Mouse (Mus musculus): Measurements from ENCODE around the gene Rps6ka3. TPM values are rescaled to one million over a fixed set of nuclear protein-coding genes. Genes with fewer than 3 reads are reported as not detected.

Gene Rps6ka3
- polyA plus RNA-seq, 2 experiments, result 2.1 to 5.3 TPM

- H3K4me3 ChIP-seq (ENCODE audit: insufficient read depth in 1 of 2, low read depth in 2 of 2, low read length in 2 of 2), result no peak overlapping the region
- no peak for ATAC-seq (ENCODE audit: insufficient read depth)
- H3K27me3 ChIP-seq (ENCODE audit: control insufficient read depth, insufficient read depth, low read length), result no peaks in the 10 kb centered on the region
- H3K4me2 ChIP-seq (ENCODE audit: low read depth), result no peak overlapping the region
- H3K27ac ChIP-seq, result no peak overlapping the region
- no peaks in the 10 kb centered on the region for H3K36me3 ChIP-seq (replicated peaks; ENCODE audit: control insufficient read depth, insufficient read depth, low read depth)
- no peak overlapping the region for H3K9ac ChIP-seq (replicated peaks)
- DNase-seq (ENCODE audit: low read depth in 3 of 3, low spot score in 3 of 3), result no peak
- WGBS (ENCODE audit: insufficient replicate concordance), result 34% methylated on average over 3 of the region's 3 CpGs
- TF ChIP-seq EP300 (IDR thresholded peaks at IDR 0.05; ENCODE audit: low read depth) (no peak), CTCF (IDR thresholded peaks at IDR 0.05; ENCODE audit: low read depth) (peak; percentile 76)
- no peaks in the 10 kb centered on the region for H3K9me3 ChIP-seq (ENCODE audit: control insufficient read depth, low read length)
- no peaks in the 10 kb centered on the region for H3K4me1 ChIP-seq (replicated peaks; ENCODE audit: control insufficient read depth in 2 of 2, insufficient read depth in 2 of 2, low read length in 1 of 2)
These were observed 54.6 kb downstream of the Rps6ka3 start for GRCm38 (mm10) chrX:159264681-159265080.

- ATAC-seq (ENCODE audit: insufficient read depth) (no peak), DNase-seq (ENCODE audit: low read depth in 3 of 3, low spot score in 3 of 3) (no peak)
- H3K4me2 ChIP-seq (ENCODE audit: low read depth), result no peak overlapping the region
These were observed 59.0 kb downstream of the Rps6ka3 start for GRCm38 (mm10) chrX:159269072-159269471.

GRCm38 (mm10) chrX:159286765-159287164 lies 76.7 kb downstream of the Rps6ka3 start:
- H3K27ac ChIP-seq, result no peak overlapping the region
- 45% methylated on average over 5 of the region's 5 CpGs for WGBS (ENCODE audit: insufficient replicate concordance)
- TF ChIP-seq CTCF (IDR thresholded peaks at IDR 0.05; ENCODE audit: low read depth) (peak; percentile 39), EP300 (IDR thresholded peaks at IDR 0.05; ENCODE audit: low read depth) (no peak)

More at GRCm38 (mm10) chrX:159269072-159269471, 59.0 kb downstream of the Rps6ka3 start:
- TF ChIP-seq CTCF (IDR thresholded peaks at IDR 0.05; ENCODE audit: low read depth), result peak; percentile 35; the same call in 1 of the 2 replicates
- TF ChIP-seq EP300 (IDR thresholded peaks at IDR 0.05; ENCODE audit: low read depth), result no peak
- Histone ChIP-seq H3K27ac (no peak overlapping the region), H3K27me3 (ENCODE audit: control insufficient read depth, insufficient read depth, low read length) (no peaks in the 10 kb centered on the region), H3K4me1 (replicated peaks; ENCODE audit: control insufficient read depth in 2 of 2, insufficient read depth in 2 of 2, low read length in 1 of 2) (no peaks in the 10 kb centered on the region), H3K9me3 (ENCODE audit: control insufficient read depth, low read length) (no peaks in the 10 kb centered on the region), H3K4me3 (ENCODE audit: insufficient read depth in 1 of 2, low read depth in 2 of 2, low read length in 2 of 2) (no peak overlapping the region), H3K9ac (replicated peaks) (no peak overlapping the region), H3K36me3 (replicated peaks; ENCODE audit: control insufficient read depth, insufficient read depth, low read depth) (no peaks in the 10 kb centered on the region)

GRCm38 (mm10) chrX:159295879-159296278 lies 85.8 kb downstream of the Rps6ka3 start:
- 78% methylated on average over 1 of the region's 1 CpGs for WGBS (ENCODE audit: insufficient replicate concordance)

More at GRCm38 (mm10) chrX:159286765-159287164, 76.7 kb downstream of the Rps6ka3 start:
- DNase-seq (ENCODE audit: low read depth in 3 of 3, low spot score in 3 of 3) (no peak), ATAC-seq (ENCODE audit: insufficient read depth) (no peak)
- Histone ChIP-seq H3K36me3 (replicated peaks; ENCODE audit: control insufficient read depth, insufficient read depth, low read depth) (no peaks in the 10 kb centered on the region), H3K4me3 (ENCODE audit: insufficient read depth in 1 of 2, low read depth in 2 of 2, low read length in 2 of 2) (no peak overlapping the region), H3K9me3 (ENCODE audit: control insufficient read depth, low read length) (no peaks in the 10 kb centered on the region), H3K4me1 (replicated peaks; ENCODE audit: control insufficient read depth in 2 of 2, insufficient read depth in 2 of 2, low read length in 1 of 2) (no peaks in the 10 kb centered on the region), H3K9ac (replicated peaks) (no peak overlapping the region), H3K4me2 (ENCODE audit: low read depth) (no peak overlapping the region), H3K27me3 (ENCODE audit: control insufficient read depth, insufficient read depth, low read length) (no peaks in the 10 kb centered on the region)

GRCm38 (mm10) chrX:159302349-159303311 lies 92.5 kb downstream of the Rps6ka3 start:
- H3K9me3 ChIP-seq (ENCODE audit: control insufficient read depth, low read length), result no peaks in the 10 kb centered on the region
- TF ChIP-seq EP300 (IDR thresholded peaks at IDR 0.05; ENCODE audit: low read depth), result no peak
- no peak for TF ChIP-seq CTCF (IDR thresholded peaks at IDR 0.05; ENCODE audit: low read depth)
- 26% methylated on average over 11 of the region's 11 CpGs for WGBS (ENCODE audit: insufficient replicate concordance)
- ATAC-seq (ENCODE audit: insufficient read depth) (no peak), DNase-seq (ENCODE audit: low read depth in 3 of 3, low spot score in 3 of 3) (no peak)
- H3K27ac ChIP-seq, result no peak overlapping the region
- no peaks in the 10 kb centered on the region for H3K36me3 ChIP-seq (replicated peaks; ENCODE audit: control insufficient read depth, insufficient read depth, low read depth)
- no peak overlapping the region for H3K9ac ChIP-seq (replicated peaks)
- no peaks in the 10 kb centered on the region for H3K4me1 ChIP-seq (replicated peaks; ENCODE audit: control insufficient read depth in 2 of 2, insufficient read depth in 2 of 2, low read length in 1 of 2)
- H3K27me3 ChIP-seq (ENCODE audit: control insufficient read depth, insufficient read depth, low read length), result no peaks in the 10 kb centered on the region
- peak overlapping the region; percentile 44 for H3K4me2 ChIP-seq (ENCODE audit: low read depth)
- peak overlapping the region in 1 of 2 experiments; percentile 14; a peak in 2 of 4 replicates for H3K4me3 ChIP-seq (ENCODE audit: insufficient read depth in 1 of 2, low read depth in 2 of 2, low read length in 2 of 2)

More at GRCm38 (mm10) chrX:159295879-159296278, 85.8 kb downstream of the Rps6ka3 start:
- H3K36me3 ChIP-seq (replicated peaks; ENCODE audit: control insufficient read depth, insufficient read depth, low read depth), result no peaks in the 10 kb centered on the region
- H3K27me3 ChIP-seq (ENCODE audit: control insufficient read depth, insufficient read depth, low read length), result no peaks in the 10 kb centered on the region
- TF ChIP-seq CTCF (IDR thresholded peaks at IDR 0.05; ENCODE audit: low read depth) (no peak), EP300 (IDR thresholded peaks at IDR 0.05; ENCODE audit: low read depth) (no peak)
- no peak overlapping the region for H3K27ac ChIP-seq
- ATAC-seq (ENCODE audit: insufficient read depth) (no peak), DNase-seq (ENCODE audit: low read depth in 3 of 3, low spot score in 3 of 3) (no peak)
- no peak overlapping the region for H3K4me2 ChIP-seq (ENCODE audit: low read depth)
- no peak overlapping the region for H3K4me3 ChIP-seq (ENCODE audit: insufficient read depth in 1 of 2, low read depth in 2 of 2, low read length in 2 of 2)
- no peaks in the 10 kb centered on the region for H3K9me3 ChIP-seq (ENCODE audit: control insufficient read depth, low read length)
- no peaks in the 10 kb centered on the region for H3K4me1 ChIP-seq (replicated peaks; ENCODE audit: control insufficient read depth in 2 of 2, insufficient read depth in 2 of 2, low read length in 1 of 2)
- H3K9ac ChIP-seq (replicated peaks), result no peak overlapping the region
